Mouse (Mus musculus): ENCODE results near the gene Cd33. TPM values are rescaled to one million over a fixed set of nuclear protein-coding genes. Genes with fewer than 3 reads are reported as not detected.
A peak's percentile ranks its signal among the peaks of the same experiment; 100 is the strongest.

Gene Cd33
- polyA plus RNA-seq, 1 experiment from 2014 or later, result 0.91 TPM

GRCm38 (mm10) chr7:43495343-43496021, 48.7 kb downstream of the Cd33 start:
- peaks cover 5% of the 10 kb centered on the region for H3K4me1 ChIP-seq (replicated peaks)
- no peaks in the 10 kb centered on the region for H3K36me3 ChIP-seq
- no peak overlapping the region for H3K4me2 ChIP-seq
- no peak overlapping the region for H3K27ac ChIP-seq
- H3K9ac ChIP-seq, result no peak overlapping the region
- 13% methylated on average over 21 of the region's 21 CpGs for WGBS
- H3K9me3 ChIP-seq, result 0 out of 2 replicates have a peak, but pooled peaks cover 4% of the 10 kb centered on the region
- ATAC-seq (ENCODE audit: low FRiP score), result peak; percentile 65
- H3K4me3 ChIP-seq, result no peak overlapping the region
- peaks cover 11% of the 10 kb centered on the region; the same call in 1 of the 2 replicates for H3K27me3 ChIP-seq

- Histone ChIP-seq H3K4me3 (peak overlapping the region; percentile 73), H3K27ac (peak overlapping the region; percentile 92), H3K9me3 (no peaks in the 10 kb centered on the region), H3K4me2 (peak overlapping the region; percentile 64), H3K36me3 (no peaks in the 10 kb centered on the region), H3K4me1 (replicated peaks) (peaks cover 25% of the 10 kb centered on the region), H3K27me3 (peaks cover 11% of the 10 kb centered on the region; the same call in 1 of the 2 replicates), H3K9ac (peak overlapping the region; percentile 93; the same call in 1 of the 2 replicates)
- ATAC-seq (ENCODE audit: low FRiP score), result peak; percentile 18
- WGBS, result 63% methylated on average over 9 of the region's 9 CpGs
Measured at GRCm38 (mm10) chr7:43490861-43491260, 53.4 kb downstream of the Cd33 start.

GRCm38 (mm10) chr7:43490182-43490584, 54.0 kb downstream of the Cd33 start:
- H3K27ac ChIP-seq, result peak overlapping the region; percentile 92
- no peaks in the 10 kb centered on the region for H3K36me3 ChIP-seq
- ATAC-seq (ENCODE audit: low FRiP score), result peak; percentile 86
- no peaks in the 10 kb centered on the region for H3K9me3 ChIP-seq
- H3K4me1 ChIP-seq (replicated peaks), result peaks cover 25% of the 10 kb centered on the region
- H3K9ac ChIP-seq, result peak overlapping the region; percentile 93
- 5% methylated on average over 2 of the region's 13 CpGs for whole genome bisulfite sequencing
- H3K4me2 ChIP-seq, result peak overlapping the region; percentile 64
- peaks cover 11% of the 10 kb centered on the region; the same call in 1 of the 2 replicates for H3K27me3 ChIP-seq
- peak overlapping the region; percentile 73 for H3K4me3 ChIP-seq

- H3K36me3 ChIP-seq, result no peaks in the 10 kb centered on the region
- H3K27me3 ChIP-seq, result peaks cover 7% of the 10 kb centered on the region; the same call in 1 of the 2 replicates
- H3K4me1 ChIP-seq (replicated peaks), result peaks cover 25% of the 10 kb centered on the region
- H3K27ac ChIP-seq, result peak within 1 kb of the TSS; percentile 92
- peak within 1 kb of the TSS; percentile 64 for H3K4me2 ChIP-seq
- peak; percentile 73 for ATAC-seq (ENCODE audit: low FRiP score)
- H3K9me3 ChIP-seq, result no peaks in the 10 kb centered on the region
- WGBS, result 2% methylated on average over 14 of the region's 41 CpGs
- peak within 1 kb of the TSS; percentile 93 for H3K9ac ChIP-seq
- peak within 1 kb of the TSS; percentile 73 for H3K4me3 ChIP-seq
Measured at GRCm38 (mm10) chr7:43489631-43490125, 54.5 kb downstream of the Cd33 start, which contains the start of gene Iglon5. Gene Iglon5, minus strand, starts transcription at chr7:43490075.

GRCm38 (mm10) chr7:43488646-43489045, 55.6 kb downstream of the Cd33 start:
- H3K36me3 ChIP-seq, result no peaks in the 10 kb centered on the region
- peaks cover 5% of the 10 kb centered on the region; the same call in 1 of the 2 replicates for H3K27me3 ChIP-seq
- peak overlapping the region; percentile 92 for H3K27ac ChIP-seq
- ATAC-seq (ENCODE audit: low FRiP score), result no peak; the same call in 1 of the 2 replicates
- peak overlapping the region; percentile 93 for H3K9ac ChIP-seq
- WGBS, result 53% methylated on average over 5 of the region's 5 CpGs
- H3K4me2 ChIP-seq, result peak overlapping the region; percentile 64
- peaks cover 27% of the 10 kb centered on the region for H3K4me1 ChIP-seq (replicated peaks)
- H3K9me3 ChIP-seq, result no peaks in the 10 kb centered on the region
- peak overlapping the region; percentile 73 for H3K4me3 ChIP-seq

GRCm38 (mm10) chr7:43483236-43483635, 61.0 kb downstream of the Cd33 start:
- WGBS, result 31% methylated on average over 10 of the region's 10 CpGs
- ATAC-seq (ENCODE audit: low FRiP score), result no peak
- H3K4me3 ChIP-seq, result no peak overlapping the region
- H3K27me3 ChIP-seq, result peaks cover 14% of the 10 kb centered on the region
- peaks cover 41% of the 10 kb centered on the region for H3K4me1 ChIP-seq (replicated peaks)
- no peak overlapping the region; the same call in 1 of the 2 replicates for H3K9ac ChIP-seq
- no peaks in the 10 kb centered on the region for H3K9me3 ChIP-seq
- H3K36me3 ChIP-seq, result peaks cover 9% of the 10 kb centered on the region
- H3K27ac ChIP-seq, result no peak overlapping the region
- no peak overlapping the region for H3K4me2 ChIP-seq

- Histone ChIP-seq H3K9me3 (no peaks in the 10 kb centered on the region), H3K4me3 (no peak overlapping the region), H3K36me3 (peaks cover 16% of the 10 kb centered on the region), H3K27me3 (peaks cover 25% of the 10 kb centered on the region), H3K4me1 (replicated peaks) (peaks cover 40% of the 10 kb centered on the region), H3K9ac (0 out of 2 replicates have a peak overlapping the region, but pooled peaks have one; percentile 15), H3K27ac (peak overlapping the region; percentile 2; the same call in 1 of the 2 replicates), H3K4me2 (no peak overlapping the region)
- WGBS, result 34% methylated on average over 8 of the region's 8 CpGs
- ATAC-seq (ENCODE audit: low FRiP score), result peak; percentile 74
Measured at GRCm38 (mm10) chr7:43482090-43482716, 62.0 kb downstream of the Cd33 start.

- Histone ChIP-seq H3K9ac (no peak overlapping the region), H3K4me3 (no peak overlapping the region), H3K36me3 (peaks cover 16% of the 10 kb centered on the region), H3K27ac (no peak overlapping the region), H3K4me1 (replicated peaks) (peaks cover 47% of the 10 kb centered on the region), H3K9me3 (no peaks in the 10 kb centered on the region), H3K27me3 (peaks cover 35% of the 10 kb centered on the region), H3K4me2 (no peak overlapping the region)
- 65% methylated on average over 3 of the region's 3 CpGs for WGBS
- ATAC-seq (ENCODE audit: low FRiP score), result no peak
Measured at GRCm38 (mm10) chr7:43481191-43481590, 63.0 kb downstream of the Cd33 start.

GRCm38 (mm10) chr7:43476376-43476775, 67.9 kb downstream of the Cd33 start:
- peaks cover 54% of the 10 kb centered on the region for H3K27me3 ChIP-seq
- no peak overlapping the region for H3K27ac ChIP-seq
- no peak overlapping the region for H3K4me2 ChIP-seq
- no peaks in the 10 kb centered on the region for H3K9me3 ChIP-seq
- H3K36me3 ChIP-seq, result peaks cover 43% of the 10 kb centered on the region
- no peak for ATAC-seq (ENCODE audit: low FRiP score)
- H3K4me3 ChIP-seq, result no peak overlapping the region
- H3K9ac ChIP-seq, result no peak overlapping the region
- peaks cover 23% of the 10 kb centered on the region for H3K4me1 ChIP-seq (replicated peaks)
- WGBS, result 9% methylated on average over 13 of the region's 13 CpGs

- peaks cover 17% of the 10 kb centered on the region for H3K4me1 ChIP-seq (replicated peaks)
- H3K36me3 ChIP-seq, result peaks cover 43% of the 10 kb centered on the region
- no peak overlapping the region for H3K4me3 ChIP-seq
- 15% methylated on average over 23 of the region's 23 CpGs for WGBS
- no peak overlapping the region for H3K4me2 ChIP-seq
- no peak overlapping the region for H3K9ac ChIP-seq
- H3K27me3 ChIP-seq, result peaks cover 54% of the 10 kb centered on the region
- no peaks in the 10 kb centered on the region for H3K9me3 ChIP-seq
- no peak overlapping the region for H3K27ac ChIP-seq
- no peak for ATAC-seq (ENCODE audit: low FRiP score)
Measured at GRCm38 (mm10) chr7:43475706-43476105, 68.5 kb downstream of the Cd33 start.
